Mouse (Mus musculus): ENCODE measurements around the gene D330020A13Rik. TPM values are rescaled to one million over a fixed set of nuclear protein-coding genes. Genes with fewer than 3 reads are reported as not detected.

D330020A13Rik gene
- not detected in 2 replicates for polyA plus RNA-seq (2014; fragmentation: Nextera tagmentation; extraction: Ambion mirVana)

DNA sequence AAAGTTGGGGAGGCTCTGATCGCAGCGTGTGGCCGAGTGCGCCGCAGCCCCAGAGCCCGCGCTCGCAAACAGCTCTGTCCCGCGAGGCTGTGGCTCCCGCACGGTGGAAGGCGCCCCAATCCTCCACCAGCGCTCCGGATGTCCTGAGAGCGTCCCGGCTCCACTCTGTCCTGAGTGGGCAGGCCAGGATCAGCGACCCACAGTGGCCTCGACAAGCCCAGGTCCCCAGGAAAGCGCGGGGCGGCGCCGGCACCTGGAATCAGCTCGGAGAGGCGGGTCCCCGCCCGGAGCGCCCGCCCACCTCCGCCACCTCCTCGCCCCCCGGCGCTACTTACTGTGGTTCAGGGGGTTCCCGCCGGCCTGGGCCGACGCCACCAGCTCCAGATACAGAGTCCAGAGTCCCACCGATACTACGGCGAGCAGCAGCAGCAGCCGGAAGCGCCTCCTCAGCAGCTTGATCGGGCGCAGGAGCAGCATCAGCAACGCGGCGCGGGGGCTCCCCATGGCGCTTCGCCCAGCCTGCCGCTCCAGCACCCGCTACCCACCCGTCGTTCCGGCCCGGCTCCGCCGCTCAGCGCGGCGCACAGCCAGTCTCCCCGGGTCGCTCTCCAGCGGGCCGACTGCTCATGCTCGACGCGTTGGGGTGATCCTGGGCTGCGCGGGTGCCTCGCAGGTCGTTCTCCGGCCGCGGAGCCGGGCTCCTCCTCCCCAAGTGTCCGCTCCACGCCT lies at the start of gene D330020A13Rik, which contains the start of gene B4galnt3:
TSS of gene D330020A13Rik (plus strand) at position 309 of the 729 bp plus-strand sequence.
TSS of gene B4galnt3 (minus strand) at position 504 of the 729 bp plus-strand sequence.
- Histone ChIP-seq H3K27ac (ENCODE audit: low read depth) (peak within 1 kb of the TSS; percentile 54; the same call in 1 of the 2 replicates), H3K4me1 (ENCODE audit: insufficient read depth) (no peaks in the 10 kb centered on the region)

DNA sequence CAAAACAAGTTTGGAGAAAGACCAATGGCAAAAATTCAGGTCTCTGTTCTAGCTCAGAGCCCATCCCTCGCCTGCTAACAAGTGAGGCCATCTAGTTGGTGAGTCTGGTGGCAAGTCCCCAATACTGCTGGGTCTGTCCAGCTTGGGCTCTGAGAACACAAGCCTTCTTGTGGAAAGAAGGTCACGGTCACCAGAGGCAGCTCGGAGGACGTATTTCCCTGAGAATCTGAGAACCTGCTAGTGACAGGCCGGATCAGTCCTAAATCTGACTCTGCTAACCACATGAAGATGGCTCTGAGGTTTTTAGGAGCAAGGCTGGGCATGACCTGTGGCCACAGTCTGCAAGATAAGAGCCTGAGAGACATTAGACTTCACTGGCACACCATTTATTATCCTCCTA lies 47.5 kb upstream of the D330020A13Rik start:
- Histone ChIP-seq H3K9me3 (ENCODE audit: low read depth, low read length) (no peaks in the 10 kb centered on the region), H3K27ac (ENCODE audit: low read depth) (no peak overlapping the region), H3K27me3 (ENCODE audit: insufficient read depth, low read length) (no peaks in the 10 kb centered on the region), H3K36me3 (ENCODE audit: insufficient read depth) (no peaks in the 10 kb centered on the region), H3K4me1 (ENCODE audit: insufficient read depth) (no peaks in the 10 kb centered on the region), H3K4me3 (ENCODE audit: low read depth, low read length) (no peak overlapping the region), H3K4me2 (no peak overlapping the region), H3K9ac (no peak overlapping the region)
- no peak for ATAC-seq (ENCODE audit: insufficient read depth)
- WGBS, result 65% methylated on average over 5 of the region's 5 CpGs
- TF ChIP-seq CTCF (IDR thresholded peaks at IDR 0.05; ENCODE audit: low read depth), result no peak
- no peak for DNase-seq

More for the DNA sequence above, at the start of gene D330020A13Rik, which contains the start of gene B4galnt3:
- peak; percentile 64 for DNase-seq
- Histone ChIP-seq H3K36me3 (ENCODE audit: insufficient read depth) (no peaks in the 10 kb centered on the region), H3K9me3 (ENCODE audit: low read depth, low read length) (no peaks in the 10 kb centered on the region), H3K4me2 (peak within 1 kb of the TSS; percentile 98), H3K4me3 (ENCODE audit: low read depth, low read length) (peak within 1 kb of the TSS; percentile 57), H3K9ac (peak within 1 kb of the TSS; percentile 52), H3K27me3 (ENCODE audit: insufficient read depth, low read length) (peaks cover 20% of the 10 kb centered on the region)
- WGBS, result under 1% methylated on average over 79 of the region's 79 CpGs
- ATAC-seq (ENCODE audit: insufficient read depth), result peak; percentile 81
- TF ChIP-seq CTCF (IDR thresholded peaks at IDR 0.05; ENCODE audit: low read depth), result no peak

DNA sequence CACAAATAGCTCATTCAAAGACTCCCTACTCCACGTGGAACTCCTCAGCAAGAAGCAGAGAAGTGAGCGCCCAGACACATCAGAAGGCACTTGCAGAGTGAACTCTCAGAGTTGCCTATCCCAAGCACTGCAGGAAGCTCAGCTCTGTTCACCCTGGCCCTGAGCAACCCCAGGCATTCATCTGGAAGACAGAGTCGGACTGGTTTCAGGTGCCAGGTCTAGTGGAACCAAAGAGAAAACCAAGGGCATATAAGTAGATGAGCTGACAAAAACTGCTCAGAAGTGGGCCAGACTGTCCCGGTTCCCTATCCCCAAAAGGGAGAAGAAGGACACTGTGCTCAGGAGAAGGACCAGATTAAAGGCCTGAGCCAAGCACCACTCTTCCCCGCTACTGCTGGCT lies 44.3 kb upstream of the D330020A13Rik start:
- no peak overlapping the region for H3K4me2 ChIP-seq
- TF ChIP-seq CTCF (IDR thresholded peaks at IDR 0.05; ENCODE audit: low read depth), result no peak
- H3K4me3 ChIP-seq (ENCODE audit: low read depth, low read length), result no peak overlapping the region
- no peak overlapping the region for H3K27ac ChIP-seq (ENCODE audit: low read depth)
- no peaks in the 10 kb centered on the region for H3K4me1 ChIP-seq (ENCODE audit: insufficient read depth)
- no peaks in the 10 kb centered on the region for H3K36me3 ChIP-seq (ENCODE audit: insufficient read depth)
- 60% methylated on average over 5 of the region's 5 CpGs for WGBS
- no peaks in the 10 kb centered on the region for H3K9me3 ChIP-seq (ENCODE audit: low read depth, low read length)
- ATAC-seq (ENCODE audit: insufficient read depth) (no peak), DNase-seq (no peak)
- H3K27me3 ChIP-seq (ENCODE audit: insufficient read depth, low read length), result no peaks in the 10 kb centered on the region
- no peak overlapping the region for H3K9ac ChIP-seq

DNA sequence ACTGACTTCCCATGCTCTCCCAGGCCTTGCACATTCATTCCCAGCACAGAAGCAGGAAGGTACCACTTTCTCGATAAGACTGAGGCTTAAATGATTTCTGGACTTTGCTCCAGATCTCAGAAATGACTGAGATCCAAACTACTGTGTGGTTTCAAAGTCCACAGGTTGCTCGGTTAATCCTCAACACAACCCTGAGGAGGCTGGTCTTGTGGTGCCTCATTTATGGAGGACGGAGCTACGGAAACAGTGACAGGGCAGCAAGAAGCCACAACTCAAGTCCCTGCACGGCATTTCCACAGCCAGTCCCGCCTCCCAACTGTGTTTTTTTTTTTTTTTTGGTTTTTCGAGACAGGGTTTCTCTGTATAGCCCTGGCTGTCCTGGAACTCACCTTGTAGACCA lies 43.2 kb upstream of the D330020A13Rik start:
- no peak overlapping the region for H3K4me3 ChIP-seq (ENCODE audit: low read depth, low read length)
- H3K27me3 ChIP-seq (ENCODE audit: insufficient read depth, low read length), result no peaks in the 10 kb centered on the region
- no peak overlapping the region for H3K9ac ChIP-seq
- DNase-seq, result no peak
- no peak for ATAC-seq (ENCODE audit: insufficient read depth)
- no peak overlapping the region for H3K27ac ChIP-seq (ENCODE audit: low read depth)
- no peak overlapping the region for H3K4me2 ChIP-seq
- H3K36me3 ChIP-seq (ENCODE audit: insufficient read depth), result no peaks in the 10 kb centered on the region
- TF ChIP-seq CTCF (IDR thresholded peaks at IDR 0.05; ENCODE audit: low read depth), result no peak
- no peaks in the 10 kb centered on the region for H3K4me1 ChIP-seq (ENCODE audit: insufficient read depth)
- H3K9me3 ChIP-seq (ENCODE audit: low read depth, low read length), result no peaks in the 10 kb centered on the region
- 80% methylated on average over 6 of the region's 7 CpGs for WGBS

DNA sequence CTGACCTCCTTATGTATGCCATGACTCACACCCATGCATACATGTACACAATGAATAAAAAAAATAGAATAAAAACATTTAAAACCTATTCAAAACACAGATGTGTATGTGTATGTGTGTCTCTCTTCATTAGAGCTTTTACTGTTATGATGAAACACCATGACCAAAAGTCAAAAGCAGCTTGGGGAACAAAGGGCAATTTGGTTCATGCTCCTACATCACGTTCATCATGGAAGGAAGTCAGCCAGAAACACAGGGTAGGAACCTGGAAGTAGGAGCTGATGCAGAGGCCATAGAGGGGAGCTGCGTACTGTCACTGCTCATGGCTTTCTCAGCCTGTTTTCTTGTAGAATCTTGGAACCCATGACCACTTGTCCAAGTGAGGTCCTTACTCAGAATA lies 41.4 kb upstream of the D330020A13Rik start:
- Histone ChIP-seq H3K9me3 (ENCODE audit: low read depth, low read length) (no peaks in the 10 kb centered on the region), H3K9ac (no peak overlapping the region), H3K27me3 (ENCODE audit: insufficient read depth, low read length) (no peaks in the 10 kb centered on the region), H3K4me2 (no peak overlapping the region), H3K4me3 (ENCODE audit: low read depth, low read length) (no peak overlapping the region), H3K27ac (ENCODE audit: low read depth) (no peak overlapping the region), H3K4me1 (ENCODE audit: insufficient read depth) (no peaks in the 10 kb centered on the region), H3K36me3 (ENCODE audit: insufficient read depth) (no peaks in the 10 kb centered on the region)
- WGBS, result 76% methylated on average over 2 of the region's 2 CpGs
- no peak for TF ChIP-seq CTCF (IDR thresholded peaks at IDR 0.05; ENCODE audit: low read depth)
- ATAC-seq (ENCODE audit: insufficient read depth), result no peak
- DNase-seq, result no peak

DNA sequence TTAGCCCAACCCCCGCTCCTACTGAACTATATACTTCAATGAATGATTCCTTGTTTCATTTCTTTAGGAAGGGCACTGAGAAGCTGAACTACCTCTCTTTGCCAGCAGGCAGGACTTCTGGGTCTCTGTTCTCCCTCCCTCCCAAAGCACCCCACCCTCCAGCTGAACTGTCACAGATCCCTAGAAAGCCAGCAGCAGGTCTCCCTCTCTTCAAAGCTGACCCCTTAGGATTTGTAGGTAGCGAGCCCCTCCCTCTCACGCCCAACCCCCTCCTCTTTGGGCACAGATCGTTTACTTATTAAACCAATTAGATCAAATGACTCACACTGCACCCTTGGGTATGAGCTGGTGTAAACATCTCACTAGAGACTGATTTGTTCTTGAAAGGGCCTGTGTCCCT lies 39.5 kb upstream of the D330020A13Rik start:
- H3K9ac ChIP-seq, result no peak overlapping the region
- no peaks in the 10 kb centered on the region for H3K36me3 ChIP-seq (ENCODE audit: insufficient read depth)
- TF ChIP-seq CTCF (IDR thresholded peaks at IDR 0.05; ENCODE audit: low read depth), result no peak
- DNase-seq, result no peak
- ATAC-seq (ENCODE audit: insufficient read depth), result no peak
- no peaks in the 10 kb centered on the region for H3K27me3 ChIP-seq (ENCODE audit: insufficient read depth, low read length)
- H3K4me1 ChIP-seq (ENCODE audit: insufficient read depth), result no peaks in the 10 kb centered on the region
- H3K4me3 ChIP-seq (ENCODE audit: low read depth, low read length), result no peak overlapping the region
- 34% methylated on average over 4 of the region's 4 CpGs for WGBS
- 0 out of 2 replicates have a peak overlapping the region, but pooled peaks have one; percentile 34 for H3K27ac ChIP-seq (ENCODE audit: low read depth)
- no peak overlapping the region for H3K4me2 ChIP-seq
- no peaks in the 10 kb centered on the region for H3K9me3 ChIP-seq (ENCODE audit: low read depth, low read length)

DNA sequence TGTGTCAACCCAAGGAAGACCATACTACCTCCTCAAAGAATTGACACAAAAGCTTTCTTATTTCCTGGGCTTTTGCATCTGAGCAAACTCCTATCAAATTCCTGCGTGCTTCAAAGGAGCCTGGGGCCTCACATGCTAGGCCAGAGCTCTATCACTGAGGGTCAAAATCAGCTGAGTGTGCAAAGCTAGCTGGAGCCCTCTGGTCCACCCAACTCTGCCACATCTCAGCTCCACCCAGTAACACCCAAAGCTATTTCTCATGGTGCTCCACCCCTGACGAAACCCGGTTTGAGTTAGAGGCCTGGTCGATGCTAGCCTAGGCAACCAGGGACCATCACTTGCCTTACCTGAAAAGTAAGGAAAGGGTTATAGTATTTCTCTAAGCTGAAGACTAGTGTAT lies 39.0 kb upstream of the D330020A13Rik start:
- ATAC-seq (ENCODE audit: insufficient read depth) (no peak), DNase-seq (no peak)
- Histone ChIP-seq H3K4me2 (no peak overlapping the region), H3K9me3 (ENCODE audit: low read depth, low read length) (no peaks in the 10 kb centered on the region), H3K4me1 (ENCODE audit: insufficient read depth) (no peaks in the 10 kb centered on the region), H3K4me3 (ENCODE audit: low read depth, low read length) (no peak overlapping the region), H3K27ac (ENCODE audit: low read depth) (0 out of 2 replicates have a peak overlapping the region, but pooled peaks have one; percentile 24), H3K36me3 (ENCODE audit: insufficient read depth) (no peaks in the 10 kb centered on the region), H3K9ac (no peak overlapping the region), H3K27me3 (ENCODE audit: insufficient read depth, low read length) (no peaks in the 10 kb centered on the region)
- 48% methylated on average over 4 of the region's 4 CpGs for WGBS
- TF ChIP-seq CTCF (IDR thresholded peaks at IDR 0.05; ENCODE audit: low read depth), result no peak
